Mouse (Mus musculus) testis, adult 10 weeks (tissue): ENCODE measurements around the gene Frzb. TPM values are rescaled to one million over a fixed set of nuclear protein-coding genes. Genes with fewer than 3 reads are reported as not detected.

Experiments used
- polyA plus RNA-seq: library from polyadenylated mRNA; stranded (reverse); fragments of 350-450 nt; fragmentation: Illumina TruSeq; extraction: RNeasy Lipid Tissue Mini Kit (QIAGEN cat#74804); gene quantifications from one replicate; pipeline ENCODE4 v1.2.3, GENCODE M21; 2014; ENCODE audit warnings: low read depth, low replicate concordance

Frzb gene
- polyA plus RNA-seq, result 12.2 TPM

GRCm38 (mm10) chr2:80447291-80447791, at the start of gene Frzb:
Frzb (minus strand) TSS chr2:80447625.

Other genes starting within 250 kb of the Frzb start
- gene Prdx6b, start 155.2 kb downstream of the Frzb start, polyA plus RNA-seq, result 284 TPM
- gene Dnajc10, start 132.2 kb downstream of the Frzb start, polyA plus RNA-seq, result 161 TPM
- 88.8 TPM for gene Nckap1, start 133.8 kb upstream of the Frzb start, polyA plus RNA-seq
- 11.8 TPM for gene Dusp19, start 169.4 kb upstream of the Frzb start, polyA plus RNA-seq
- 185 TPM for gene Nup35, start 169.6 kb upstream of the Frzb start, polyA plus RNA-seq